Mouse (Mus musculus) testis, adult 2 months (tissue): ENCODE results near the gene Slc25a21.

Experiments
- CTCF ChIP-seq: fragments of 200-500 bp; IDR thresholded peaks from 2 replicates; pipeline ENCODE4 v1.5.1; 2012; ENCODE audit warnings: low read depth, mild to moderate bottlenecking, inconsistent platforms, low read length, moderate library complexity; ENCODE audit not compliant: control insufficient read depth, insufficient read depth, insufficient replicate concordance
- POLR2A ChIP-seq: fragments of 200-500 bp; IDR thresholded peaks from 2 replicates; pipeline ENCODE4 v1.6.1; 2012; ENCODE audit warnings: low read depth, mild to moderate bottlenecking, inconsistent platforms, low read length, moderate library complexity; ENCODE audit not compliant: control insufficient read depth

DNA sequence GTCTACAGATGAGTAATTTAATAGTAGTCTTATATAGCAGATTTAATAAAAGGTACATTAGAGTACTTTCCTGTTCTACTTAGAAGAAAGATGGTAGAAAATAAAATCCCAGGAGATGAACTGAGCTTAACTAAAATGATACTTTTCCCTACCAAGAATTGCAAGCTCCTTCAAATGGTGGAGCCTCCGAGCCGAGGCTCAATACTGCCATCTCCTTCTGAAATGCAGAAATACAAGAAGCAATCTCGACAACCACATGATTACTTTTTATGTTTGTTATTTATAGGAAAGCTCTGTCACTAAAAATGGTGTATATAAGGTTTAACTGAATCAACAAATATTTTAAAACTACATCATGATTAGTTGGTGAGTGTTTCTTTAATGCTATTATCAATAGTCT lies 39.0 kb downstream of the Slc25a21 start:
- no peak for TF ChIP-seq CTCF
- TF ChIP-seq POLR2A: no peak
